Mouse (Mus musculus): ENCODE measurements around the gene Gm17428. TPM values are rescaled to one million over a fixed set of nuclear protein-coding genes. Genes with fewer than 3 reads are reported as not detected.
"Not testable (repeated sequence)": the region's sequence is repeated elsewhere in the genome, so short reads cannot be mapped to it uniquely, and the experiment has no call there.

The Gm17428 gene
- polyA plus RNA-seq, 1 experiment from 2014 or later, result not detected

DNA sequence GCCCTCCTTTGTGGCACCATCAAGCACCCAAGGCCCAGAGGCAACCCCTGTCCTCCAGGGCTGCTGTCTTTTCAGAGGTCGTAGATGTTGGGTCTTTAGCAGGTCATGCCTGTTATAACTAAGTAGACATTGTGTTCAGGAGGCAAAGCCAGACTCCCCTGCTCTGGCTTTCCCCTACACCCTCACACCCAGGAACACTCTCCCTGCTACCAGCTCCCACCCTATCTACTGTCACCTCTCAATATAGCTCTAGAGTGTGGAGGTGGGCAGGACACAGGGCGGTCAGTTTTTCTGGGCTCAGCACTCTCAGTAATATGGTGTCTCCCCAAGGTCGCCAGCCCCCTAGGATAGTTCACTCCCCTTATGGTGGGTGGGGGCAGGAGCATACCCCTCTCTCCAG, 8.9 kb upstream of the Gm17428 start:
- H3K36me3 ChIP-seq (ENCODE audit: control insufficient read depth, insufficient read depth, low read length), result no peaks in the 10 kb centered on the region
- peaks cover 3% of the 10 kb centered on the region; the same call in 1 of the 2 replicates for H3K27me3 ChIP-seq (replicated peaks; ENCODE audit: control insufficient read depth, insufficient read depth, low read length)
- H3K4me1 ChIP-seq (replicated peaks; ENCODE audit: control insufficient read depth, insufficient read depth, low read length), result no peaks in the 10 kb centered on the region
- H3K9ac ChIP-seq (ENCODE audit: low read depth, low read length), result no peak overlapping the region
- no peak overlapping the region for H3K4me3 ChIP-seq (ENCODE audit: low read depth, low read length)
- H3K9me3 ChIP-seq (ENCODE audit: control insufficient read depth, low read length), result no peaks in the 10 kb centered on the region
- 82% methylated on average over 3 of the region's 3 CpGs for WGBS
- DNase-seq (ENCODE audit: low spot score), result no peak
- H3K4me2 ChIP-seq, result no peak overlapping the region
- no peak for ATAC-seq (replicated peaks; ENCODE audit: low FRiP score)
- H3K27ac ChIP-seq (ENCODE audit: low read depth, low read length), result no peak overlapping the region

DNA sequence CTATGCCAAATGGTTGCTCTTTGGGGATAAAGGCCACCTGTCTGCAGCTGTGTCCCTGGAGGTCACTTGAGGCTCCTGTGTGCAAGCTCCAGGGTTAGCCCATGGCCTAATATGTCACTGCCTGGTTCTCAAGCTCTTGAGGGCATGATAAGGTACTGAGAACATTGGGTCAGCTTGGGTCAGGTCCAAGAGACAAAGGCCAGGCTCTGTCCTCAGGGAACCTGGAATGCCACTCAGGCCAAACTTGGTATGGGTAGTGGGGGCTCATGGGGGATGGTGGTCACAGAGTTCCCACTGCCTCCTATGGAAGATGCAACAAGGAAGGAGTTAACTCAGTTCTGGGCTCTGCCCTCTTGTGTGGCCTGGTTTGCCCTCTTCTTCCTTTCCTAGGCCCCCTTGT, 8.4 kb upstream of the Gm17428 start:
- H3K27ac ChIP-seq (ENCODE audit: low read depth, low read length), result no peak overlapping the region
- no peak overlapping the region for H3K9ac ChIP-seq (ENCODE audit: low read depth, low read length)
- H3K4me2 ChIP-seq, result no peak overlapping the region
- no peaks in the 10 kb centered on the region for H3K36me3 ChIP-seq (ENCODE audit: control insufficient read depth, insufficient read depth, low read length)
- no peak for DNase-seq (ENCODE audit: low spot score)
- no peaks in the 10 kb centered on the region for H3K4me1 ChIP-seq (replicated peaks; ENCODE audit: control insufficient read depth, insufficient read depth, low read length)
- H3K9me3 ChIP-seq (ENCODE audit: control insufficient read depth, low read length), result no peaks in the 10 kb centered on the region
- H3K27me3 ChIP-seq (replicated peaks; ENCODE audit: control insufficient read depth, insufficient read depth, low read length), result peaks cover 3% of the 10 kb centered on the region; the same call in 1 of the 2 replicates
- H3K4me3 ChIP-seq (ENCODE audit: low read depth, low read length), result no peak overlapping the region
- ATAC-seq (replicated peaks; ENCODE audit: low FRiP score), result no peak

GRCm38 (mm10) chr14:54972786-54973185, 3.9 kb upstream of the Gm17428 start:
- not testable (repeated sequence) for H3K9ac ChIP-seq (ENCODE audit: low read depth, low read length); H3K27me3 ChIP-seq (replicated peaks; ENCODE audit: control insufficient read depth, insufficient read depth, low read length); H3K4me3 ChIP-seq (ENCODE audit: low read depth, low read length); DNase-seq (ENCODE audit: low spot score); H3K36me3 ChIP-seq (ENCODE audit: control insufficient read depth, insufficient read depth, low read length); H3K9me3 ChIP-seq (ENCODE audit: control insufficient read depth, low read length); ATAC-seq (replicated peaks; ENCODE audit: low FRiP score); H3K4me1 ChIP-seq (replicated peaks; ENCODE audit: control insufficient read depth, insufficient read depth, low read length); H3K27ac ChIP-seq (ENCODE audit: low read depth, low read length); H3K4me2 ChIP-seq
- WGBS, result 83% methylated on average over 9 of the region's 11 CpGs

GRCm38 (mm10) chr14:54974068-54974791, 2.5 kb upstream of the Gm17428 start:
- no peaks in the 10 kb centered on the region for H3K4me1 ChIP-seq (replicated peaks; ENCODE audit: control insufficient read depth, insufficient read depth, low read length)
- no peak overlapping the region for H3K9ac ChIP-seq (ENCODE audit: low read depth, low read length)
- H3K9me3 ChIP-seq (ENCODE audit: control insufficient read depth, low read length), result no peaks in the 10 kb centered on the region
- H3K36me3 ChIP-seq (ENCODE audit: control insufficient read depth, insufficient read depth, low read length), result no peaks in the 10 kb centered on the region
- H3K27me3 ChIP-seq (replicated peaks; ENCODE audit: control insufficient read depth, insufficient read depth, low read length), result peaks cover 3% of the 10 kb centered on the region; the same call in 1 of the 2 replicates
- H3K4me3 ChIP-seq (ENCODE audit: low read depth, low read length), result no peak overlapping the region
- ATAC-seq (replicated peaks; ENCODE audit: low FRiP score) (no peak), DNase-seq (ENCODE audit: low spot score) (no peak)
- no peak overlapping the region for H3K4me2 ChIP-seq
- no peak overlapping the region for H3K27ac ChIP-seq (ENCODE audit: low read depth, low read length)
- WGBS, result 69% methylated on average over 6 of the region's 6 CpGs

DNA sequence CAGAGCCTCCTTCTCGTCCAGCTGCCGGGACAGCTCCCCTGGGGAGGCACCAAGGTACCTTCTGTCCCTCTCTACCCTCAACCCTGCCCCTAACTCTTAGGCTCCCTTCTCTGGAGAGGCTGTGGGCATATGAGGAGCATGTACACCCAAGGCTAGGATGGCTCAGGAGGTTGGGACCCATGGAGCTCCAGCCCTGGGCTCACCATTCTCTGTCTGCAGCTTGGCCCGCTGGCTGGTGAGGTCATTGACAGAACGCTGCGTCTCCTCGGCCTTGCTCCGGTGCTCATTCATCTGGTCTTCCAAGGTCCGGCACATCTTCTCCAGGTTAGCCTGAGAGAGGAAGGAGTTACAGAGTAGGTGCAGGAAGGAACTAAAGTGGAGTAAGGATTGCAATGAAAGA, 1.9 kb downstream of the Gm17428 start:
- Histone ChIP-seq H3K9me3 (ENCODE audit: control insufficient read depth, low read length) (no peaks in the 10 kb centered on the region), H3K27me3 (replicated peaks; ENCODE audit: control insufficient read depth, insufficient read depth, low read length) (no peaks in the 10 kb centered on the region; the same call in 1 of the 2 replicates), H3K36me3 (ENCODE audit: control insufficient read depth, insufficient read depth, low read length) (no peaks in the 10 kb centered on the region), H3K4me2 (no peak overlapping the region), H3K27ac (ENCODE audit: low read depth, low read length) (no peak overlapping the region), H3K4me1 (replicated peaks; ENCODE audit: control insufficient read depth, insufficient read depth, low read length) (no peaks in the 10 kb centered on the region), H3K9ac (ENCODE audit: low read depth, low read length) (no peak overlapping the region), H3K4me3 (ENCODE audit: low read depth, low read length) (no peak overlapping the region)
- DNase-seq (ENCODE audit: low spot score) (no peak), ATAC-seq (replicated peaks; ENCODE audit: low FRiP score) (no peak)
- WGBS, result 78% methylated on average over 8 of the region's 8 CpGs

DNA sequence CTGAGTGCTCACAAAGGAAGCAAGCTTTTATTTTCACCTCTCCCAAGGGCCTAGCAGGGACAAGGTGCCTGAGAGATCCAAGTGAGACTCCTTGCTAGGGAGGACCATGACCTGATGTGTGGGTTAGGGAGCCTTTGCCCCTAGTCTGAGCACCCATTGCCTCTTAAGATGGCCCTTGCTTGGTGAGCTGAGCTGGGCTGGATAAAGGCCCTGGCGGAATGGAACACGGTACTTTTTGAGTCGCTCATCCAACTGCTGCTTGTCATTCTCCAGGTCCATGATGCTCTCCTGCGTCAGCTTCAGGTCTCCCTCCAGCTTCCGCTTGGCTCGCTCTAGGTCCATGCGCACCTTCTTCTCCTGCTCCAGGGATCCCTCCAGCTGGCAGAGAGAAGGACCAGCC, 5.2 kb downstream of the Gm17428 start:
- Histone ChIP-seq H3K4me3 (ENCODE audit: low read depth, low read length) (no peak overlapping the region), H3K36me3 (ENCODE audit: control insufficient read depth, insufficient read depth, low read length) (no peaks in the 10 kb centered on the region), H3K9ac (ENCODE audit: low read depth, low read length) (no peak overlapping the region), H3K27ac (ENCODE audit: low read depth, low read length) (no peak overlapping the region), H3K9me3 (ENCODE audit: control insufficient read depth, low read length) (no peaks in the 10 kb centered on the region), H3K27me3 (replicated peaks; ENCODE audit: control insufficient read depth, insufficient read depth, low read length) (no peaks in the 10 kb centered on the region; the same call in 1 of the 2 replicates), H3K4me1 (replicated peaks; ENCODE audit: control insufficient read depth, insufficient read depth, low read length) (no peaks in the 10 kb centered on the region), H3K4me2 (no peak overlapping the region)
- DNase-seq (ENCODE audit: low spot score) (no peak), ATAC-seq (replicated peaks; ENCODE audit: low FRiP score) (no peak)
- 85% methylated on average over 7 of the region's 7 CpGs for WGBS

- H3K9me3 ChIP-seq (ENCODE audit: control insufficient read depth, low read length); H3K9ac ChIP-seq (ENCODE audit: low read depth, low read length); H3K36me3 ChIP-seq (ENCODE audit: control insufficient read depth, insufficient read depth, low read length); H3K4me1 ChIP-seq (replicated peaks; ENCODE audit: control insufficient read depth, insufficient read depth, low read length); ATAC-seq (replicated peaks; ENCODE audit: low FRiP score); H3K4me2 ChIP-seq; H3K27ac ChIP-seq (ENCODE audit: low read depth, low read length); H3K27me3 ChIP-seq (replicated peaks; ENCODE audit: control insufficient read depth, insufficient read depth, low read length); H3K4me3 ChIP-seq (ENCODE audit: low read depth, low read length); DNase-seq (ENCODE audit: low spot score): not testable (repeated sequence)
- 90% methylated on average over 9 of the region's 9 CpGs for WGBS
Observed at GRCm38 (mm10) chr14:54988350-54988874, 11.7 kb downstream of the Gm17428 start.

DNA sequence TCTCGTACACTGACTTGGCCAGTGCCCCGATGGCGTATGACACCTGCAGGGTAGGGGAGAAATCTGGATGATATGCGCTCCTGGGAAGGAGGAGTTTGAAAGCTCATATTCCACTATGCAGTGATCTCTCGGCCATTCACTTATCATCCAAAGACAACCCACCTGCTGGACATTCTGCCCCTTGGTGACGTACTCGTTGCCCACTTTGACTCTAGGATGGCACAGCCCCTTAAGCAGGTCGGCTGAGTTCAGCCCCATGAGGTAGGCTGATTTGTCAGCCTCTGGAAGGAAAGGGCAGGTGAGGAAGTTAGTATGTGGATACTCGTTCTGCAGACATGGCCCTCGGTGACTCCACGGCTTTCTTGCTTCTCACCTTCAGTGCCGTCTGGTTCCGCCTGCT, 12.1 kb downstream of the Gm17428 start:
- ATAC-seq (replicated peaks; ENCODE audit: low FRiP score) (no peak), DNase-seq (ENCODE audit: low spot score) (no peak)
- no peak overlapping the region for H3K4me2 ChIP-seq
- no peak overlapping the region for H3K9ac ChIP-seq (ENCODE audit: low read depth, low read length)
- 79% methylated on average over 13 of the region's 13 CpGs for WGBS
- H3K27ac ChIP-seq (ENCODE audit: low read depth, low read length), result no peak overlapping the region
- H3K4me1 ChIP-seq (replicated peaks; ENCODE audit: control insufficient read depth, insufficient read depth, low read length), result no peaks in the 10 kb centered on the region
- no peaks in the 10 kb centered on the region for H3K9me3 ChIP-seq (ENCODE audit: control insufficient read depth, low read length)
- no peak overlapping the region for H3K4me3 ChIP-seq (ENCODE audit: low read depth, low read length)
- no peaks in the 10 kb centered on the region for H3K36me3 ChIP-seq (ENCODE audit: control insufficient read depth, insufficient read depth, low read length)
- no peaks in the 10 kb centered on the region for H3K27me3 ChIP-seq (replicated peaks; ENCODE audit: control insufficient read depth, insufficient read depth, low read length)

- 83% methylated on average over 8 of the region's 8 CpGs for WGBS
- H3K4me2 ChIP-seq, result no peak overlapping the region
- ATAC-seq (replicated peaks; ENCODE audit: low FRiP score) (no peak), DNase-seq (ENCODE audit: low spot score) (no peak)
- H3K27ac ChIP-seq (ENCODE audit: low read depth, low read length), result no peak overlapping the region
- no peaks in the 10 kb centered on the region for H3K36me3 ChIP-seq (ENCODE audit: control insufficient read depth, insufficient read depth, low read length)
- H3K27me3 ChIP-seq (replicated peaks; ENCODE audit: control insufficient read depth, insufficient read depth, low read length), result no peaks in the 10 kb centered on the region; the same call in 1 of the 2 replicates
- no peak overlapping the region for H3K4me3 ChIP-seq (ENCODE audit: low read depth, low read length)
- H3K4me1 ChIP-seq (replicated peaks; ENCODE audit: control insufficient read depth, insufficient read depth, low read length), result no peaks in the 10 kb centered on the region; the same call in 1 of the 2 replicates
- no peaks in the 10 kb centered on the region for H3K9me3 ChIP-seq (ENCODE audit: control insufficient read depth, low read length)
- H3K9ac ChIP-seq (ENCODE audit: low read depth, low read length), result no peak overlapping the region
Observed at GRCm38 (mm10) chr14:54989886-54990441, 13.2 kb downstream of the Gm17428 start.

Measured in liver, embryonic 11.5 days (tissue).